Mouse (Mus musculus): ENCODE results near the gene Fam107b.
A peak's percentile ranks its signal among the peaks of the same experiment; 100 is the strongest.

DNA sequence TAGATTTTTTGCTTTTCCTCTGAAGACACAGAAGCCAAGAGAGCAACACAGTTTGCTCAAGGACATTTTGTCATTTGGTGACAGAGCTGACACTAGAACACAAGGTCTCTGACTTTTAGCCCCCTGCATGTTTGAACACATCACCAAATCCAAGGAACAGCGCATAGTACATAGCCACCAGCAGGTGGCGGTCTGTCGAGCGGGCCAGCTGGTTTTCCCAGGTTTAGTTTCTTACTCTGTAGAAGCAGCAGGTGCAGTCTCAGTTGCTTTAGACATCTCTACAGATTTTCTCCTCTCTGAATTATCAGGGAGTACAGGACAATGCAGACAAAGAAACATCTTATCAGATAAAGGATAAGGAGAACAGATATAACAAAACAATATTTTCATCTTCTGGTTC lies 23.7 kb upstream of the Fam107b start:
- TF ChIP-seq CTCF (IDR thresholded peaks at IDR 0.05) = peak; percentile 89
- TF ChIP-seq EP300 (IDR thresholded peaks at IDR 0.05) = no peak

Measured in lung, postnatal 0 days (tissue).